12 mouse cellular contexts compared by ENCODE assay signal in genomic region chr4:114712005-114712665, GRCm38 (mm10).
DNase-seq lines count a peak whose midpoint lies in the region; ATAC-seq lines count a peak whose summit lies in the region.
"Had no signal": no experiment of that assay in that cellular context is flagged by ENCODE, and none has a peak within 500 bp of the region (broad histone marks: within the 10 kb centered on the region; RNA-seq: fewer than 3 reads in every experiment).

No protein-coding gene starts in this region.

- 82% methylated on average over 7 of the region's 7 CpGs for WGBS in forebrain, embryonic 13.5 days
- 77% methylated on average over 7 of the region's 7 CpGs for WGBS in forebrain, embryonic 12.5 days
- 67% methylated on average over 7 of the region's 7 CpGs for WGBS in midbrain, embryonic 16.5 days
- WGBS in midbrain, embryonic 14.5 days, result 59% methylated on average over 7 of the region's 7 CpGs
- 17% methylated on average over 7 of the region's 7 CpGs for WGBS in kidney, embryonic 14.5 days

- no peaks in the 10 kb centered on the region for H3K4me1 ChIP-seq in forebrain, embryonic 13.5 days
- no peaks in the 10 kb centered on the region for H3K4me1 ChIP-seq in forebrain, embryonic 12.5 days
- H3K4me1 ChIP-seq in midbrain, embryonic 16.5 days (ENCODE audit: control insufficient read depth, insufficient read depth, low read length), result no peaks in the 10 kb centered on the region; the same call in 1 of the 2 replicates
- H3K4me1 ChIP-seq in midbrain, embryonic 14.5 days (ENCODE audit: control insufficient read depth, insufficient read depth, low read length), result no peaks in the 10 kb centered on the region
- H3K4me1 ChIP-seq in kidney, embryonic 14.5 days (ENCODE audit: control insufficient read depth, insufficient read depth, low read length), result peaks cover 3% of the 10 kb centered on the region; the same call in 1 of the 2 replicates
- H3K4me1 ChIP-seq: liver, embryonic 13.5 days had no signal

- no peak for DNase-seq in midbrain, embryonic 14.5 days
- no peak for DNase-seq in MN1 (ENCODE audit: low spot score)
- DNase-seq: cerebellum, postnatal 36 days; liver, embryonic 13.5 days had no signal

- no peak overlapping the region for H3K27ac ChIP-seq in forebrain, embryonic 13.5 days
- no peak overlapping the region for H3K27ac ChIP-seq in forebrain, embryonic 12.5 days
- no peak overlapping the region for H3K27ac ChIP-seq in midbrain, embryonic 16.5 days (ENCODE audit: low read length)
- no peak overlapping the region for H3K27ac ChIP-seq in midbrain, embryonic 14.5 days (replicated peaks; ENCODE audit: low read depth, low read length)
- no peak overlapping the region; the same call in 1 of the 2 replicates for H3K27ac ChIP-seq in kidney, embryonic 14.5 days (ENCODE audit: low read depth, low read length)
- H3K27ac ChIP-seq: heart, embryonic 10.5 days; liver, embryonic 13.5 days had no signal

- peaks cover 10% of the 10 kb centered on the region; the same call in 1 of the 2 replicates for H3K27me3 ChIP-seq in forebrain, embryonic 13.5 days
- H3K27me3 ChIP-seq in forebrain, embryonic 12.5 days, result peaks cover 23% of the 10 kb centered on the region
- H3K27me3 ChIP-seq in midbrain, embryonic 16.5 days (ENCODE audit: control insufficient read depth, insufficient read depth, low read depth, low read length), result no peaks in the 10 kb centered on the region
- no peaks in the 10 kb centered on the region for H3K27me3 ChIP-seq in midbrain, embryonic 14.5 days (ENCODE audit: control insufficient read depth, insufficient read depth, low read length)
- H3K27me3 ChIP-seq in kidney, embryonic 14.5 days (ENCODE audit: control insufficient read depth, insufficient read depth, low read length), result peaks cover 2% of the 10 kb centered on the region; the same call in 1 of the 2 replicates
- H3K27me3 ChIP-seq: liver, embryonic 13.5 days had no signal

- no peaks in the 10 kb centered on the region for H3K36me3 ChIP-seq in forebrain, embryonic 13.5 days (ENCODE audit: poor library complexity, severe bottlenecking)
- H3K36me3 ChIP-seq in forebrain, embryonic 12.5 days (replicated peaks), result no peaks in the 10 kb centered on the region
- H3K36me3 ChIP-seq in midbrain, embryonic 16.5 days (ENCODE audit: control insufficient read depth, insufficient read depth, low read length), result no peaks in the 10 kb centered on the region
- H3K36me3 ChIP-seq in midbrain, embryonic 14.5 days (ENCODE audit: control insufficient read depth, insufficient read depth, low read length), result no peaks in the 10 kb centered on the region
- H3K36me3 ChIP-seq in kidney, embryonic 14.5 days (ENCODE audit: control insufficient read depth, insufficient read depth, low read length), result no peaks in the 10 kb centered on the region
- H3K36me3 ChIP-seq: heart, embryonic 10.5 days; liver, embryonic 13.5 days had no signal

- H3K4me2 ChIP-seq in forebrain, embryonic 13.5 days, result no peak overlapping the region
- no peak overlapping the region for H3K4me2 ChIP-seq in forebrain, embryonic 12.5 days
- H3K4me2 ChIP-seq in midbrain, embryonic 16.5 days (ENCODE audit: low read length), result no peak overlapping the region
- H3K4me2 ChIP-seq in midbrain, embryonic 14.5 days (ENCODE audit: low read length), result no peak overlapping the region
- no peak overlapping the region for H3K4me2 ChIP-seq in kidney, embryonic 14.5 days (replicated peaks; ENCODE audit: low read depth, low read length)
- H3K4me2 ChIP-seq: liver, embryonic 13.5 days had no signal

- no peaks in the 10 kb centered on the region for H3K9me3 ChIP-seq in forebrain, embryonic 13.5 days (replicated peaks)
- no peaks in the 10 kb centered on the region for H3K9me3 ChIP-seq in forebrain, embryonic 12.5 days
- no peaks in the 10 kb centered on the region for H3K9me3 ChIP-seq in midbrain, embryonic 16.5 days (replicated peaks; ENCODE audit: control insufficient read depth, low read length, poor library complexity, severe bottlenecking)
- H3K9me3 ChIP-seq in midbrain, embryonic 14.5 days (ENCODE audit: control insufficient read depth, low read length), result no peaks in the 10 kb centered on the region
- H3K9me3 ChIP-seq in kidney, embryonic 14.5 days (ENCODE audit: control insufficient read depth, low read length), result no peaks in the 10 kb centered on the region
- H3K9me3 ChIP-seq: heart, embryonic 10.5 days; liver, embryonic 13.5 days had no signal

- H3K9ac ChIP-seq in forebrain, embryonic 13.5 days, result no peak overlapping the region
- H3K9ac ChIP-seq in forebrain, embryonic 12.5 days, result no peak overlapping the region
- H3K9ac ChIP-seq in midbrain, embryonic 16.5 days (ENCODE audit: low read depth, low read length), result no peak overlapping the region
- H3K9ac ChIP-seq in midbrain, embryonic 14.5 days (replicated peaks; ENCODE audit: low read length), result no peak overlapping the region
- no peak overlapping the region for H3K9ac ChIP-seq in kidney, embryonic 14.5 days (ENCODE audit: low read depth, low read length)
- H3K9ac ChIP-seq: liver, embryonic 13.5 days had no signal

- no peak overlapping the region for H3K4me3 ChIP-seq in forebrain, embryonic 13.5 days
- no peak overlapping the region for H3K4me3 ChIP-seq in forebrain, embryonic 12.5 days (replicated peaks)
- H3K4me3 ChIP-seq in midbrain, embryonic 16.5 days (ENCODE audit: low read depth, low read length), result no peak overlapping the region
- no peak overlapping the region for H3K4me3 ChIP-seq in midbrain, embryonic 14.5 days (replicated peaks; ENCODE audit: low read depth, low read length)
- H3K4me3 ChIP-seq in kidney, embryonic 14.5 days (ENCODE audit: low read length), result no peak overlapping the region
- H3K4me3 ChIP-seq: erythroblast, embryonic 14.5 days; heart, embryonic 10.5 days; liver, embryonic 13.5 days had no signal

- ATAC-seq in forebrain, embryonic 13.5 days, result 0 out of 2 replicates have a peak, but pooled peaks have one; percentile 21
- no peak for ATAC-seq in forebrain, embryonic 12.5 days (ENCODE audit: low FRiP score)
- peak; percentile 39; the same call in 1 of the 2 replicates for ATAC-seq in midbrain, embryonic 16.5 days
- ATAC-seq in midbrain, embryonic 14.5 days (ENCODE audit: low FRiP score, low TSS enrichment), result no peak
- peak; percentile 88 for ATAC-seq in kidney, embryonic 14.5 days (ENCODE audit: low FRiP score, low TSS enrichment)
- ATAC-seq in inflammation-experienced regulatory T-cells, adult 6 months, result no peak
- ATAC-seq: CD4-positive, CD25-positive, alpha-beta regulatory T cell, adult 4 months had no signal

Comparison
In these comparisons a context has a peak if more than half of its experiments do, and no peak if none do; other contexts are left out.
1. ATAC-seq: peak in forebrain, embryonic 13.5 days (single experiment), midbrain, embryonic 16.5 days (single experiment) and kidney, embryonic 14.5 days (single experiment); none in forebrain, embryonic 12.5 days (single experiment), midbrain, embryonic 14.5 days (single experiment) and inflammation-experienced regulatory T-cells, adult 6 months (single experiment).